Mouse (Mus musculus) forebrain, embryonic 14.5 days (tissue): ENCODE measurements around the gene Trmt44. TPM values are rescaled to one million over a fixed set of nuclear protein-coding genes. Genes with fewer than 3 reads are reported as not detected.

ENCODE experiments used
- ATAC-seq: fragments of 200-750 bp; cut with Nextera tagmentation; 2 replicates; pipeline ENCODE4 v1.8.0; 2017; ENCODE audit warnings: mild to moderate bottlenecking, moderate library complexity
- DNase-seq: peaks from one replicate; pipeline ENCODE4 v3.0.0-alpha.2; 2015; ENCODE audit warnings: low spot score
- H3K27ac ChIP-seq: fragments of 300-500 bp; sonication (generic); 2 replicates; pipeline ENCODE4 v1.5.1; 2014; ENCODE audit warnings: low read depth, mild to moderate bottlenecking, control low read depth, low read length, moderate library complexity
- H3K27me3 ChIP-seq: fragments of 300-500 bp; sonication (generic); replicated peaks from 2 replicates; pipeline ENCODE4 v1.6.1; 2014; ENCODE audit warnings: low read length, control low read depth, mixed read lengths; ENCODE audit not compliant: control insufficient read depth, insufficient read depth
- H3K36me3 ChIP-seq: fragments of 300-500 bp; sonication (generic); 2 replicates; pipeline ENCODE4 v1.6.1; 2014; ENCODE audit warnings: low read length, control low read depth; ENCODE audit not compliant: control insufficient read depth, insufficient read depth
- H3K4me1 ChIP-seq: fragments of 300-500 bp; sonication (generic); 2 replicates; pipeline ENCODE4 v1.6.1; 2014; ENCODE audit warnings: antibody characterized with exemption, low read length, control low read depth; ENCODE audit not compliant: control insufficient read depth, insufficient read depth
- H3K4me2 ChIP-seq: fragments of 300-500 bp; sonication (generic); 2 replicates; pipeline ENCODE4 v1.6.1; 2014; ENCODE audit warnings: mild to moderate bottlenecking, control low read depth, low read length
- H3K4me3 ChIP-seq: fragments of 300-500 bp; sonication (generic); 2 replicates; pipeline ENCODE4 v1.5.1; 2014; ENCODE audit warnings: low read depth, low read length, control low read depth
- H3K9ac ChIP-seq: fragments of 300-500 bp; sonication (generic); 2 replicates; pipeline ENCODE4 v1.6.1; 2014; ENCODE audit warnings: mild to moderate bottlenecking, low read length, control low read depth, moderate library complexity
- H3K9me3 ChIP-seq: fragments of 300-500 bp; sonication (generic); replicated peaks from 2 replicates; pipeline ENCODE4 v1.6.1; 2016; ENCODE audit warnings: low read length, control low read depth, mixed read lengths; ENCODE audit not compliant: control insufficient read depth
- WGBS: fragments of 180-500 bp; shearing (Covaris S2); extraction: QIAGEN DNeasy Blood & Tissue Kit; methylation state at CpG from one replicate; pipeline ENCODE4 v1.1.7; 2014; 5-methylcytosine and 5-hydroxymethylcytosine counted together
- polyA plus RNA-seq: library from polyadenylated mRNA; unstranded; fragments of >200 nt; fragmentation: Nextera tagmentation; extraction: Ambion mirVana; gene quantifications from 2 replicates; pipeline ENCODE4 v1.2.1, GENCODE M21; 2014

The Trmt44 gene
- polyA plus RNA-seq, 1 experiment from 2014 or later, result 6.1 TPM

DNA sequence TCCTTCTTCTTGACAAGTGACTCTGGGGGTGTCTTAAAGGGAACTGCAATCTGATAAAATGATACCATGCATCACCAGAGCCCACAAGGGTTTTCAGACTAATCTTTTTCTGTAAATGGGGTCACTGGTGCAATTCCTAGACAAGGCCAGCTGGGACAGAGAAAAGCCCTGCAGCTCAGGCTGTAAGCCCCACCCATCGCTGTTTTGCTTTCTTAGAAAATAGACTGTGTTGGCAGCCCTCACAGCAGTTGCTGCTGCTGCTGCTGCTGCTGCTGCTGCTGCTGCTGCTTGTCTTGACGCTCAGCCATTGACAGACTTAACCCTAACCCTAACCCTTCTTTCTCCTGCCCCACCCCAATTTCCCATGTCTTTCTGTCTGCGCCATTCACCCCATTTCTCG is 35.3 kb downstream of the Trmt44 start:
- Histone ChIP-seq H3K9ac (no peak overlapping the region), H3K4me2 (no peak overlapping the region), H3K27me3 (no peaks in the 10 kb centered on the region), H3K9me3 (no peaks in the 10 kb centered on the region), H3K4me1 (no peaks in the 10 kb centered on the region), H3K36me3 (no peaks in the 10 kb centered on the region), H3K27ac (no peak overlapping the region), H3K4me3 (no peak overlapping the region)
- no peak for DNase-seq
- no peak for ATAC-seq
- 50% methylated on average over 4 of the region's 4 CpGs for WGBS

DNA sequence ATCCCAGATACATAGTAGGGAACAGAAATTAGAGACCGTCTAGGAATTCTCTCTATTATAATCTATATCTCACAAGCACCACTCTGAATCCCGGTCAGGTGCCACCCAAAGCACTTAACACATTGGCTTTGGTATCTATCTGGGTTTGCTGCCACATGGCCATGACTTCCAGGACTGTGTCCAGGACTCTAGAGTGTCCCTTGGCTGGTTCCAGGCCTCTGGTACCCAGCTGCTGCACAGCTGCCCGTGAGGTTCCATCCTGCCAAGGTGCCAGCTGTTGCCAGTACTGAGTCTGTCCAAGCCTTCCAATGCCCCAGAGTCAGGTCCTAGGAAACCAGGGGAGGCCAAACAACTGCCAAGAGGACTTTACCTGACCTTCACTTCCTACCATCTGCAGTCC is 36.8 kb downstream of the Trmt44 start:
- no peak for DNase-seq
- Histone ChIP-seq H3K9ac (no peak overlapping the region), H3K9me3 (no peaks in the 10 kb centered on the region), H3K4me3 (no peak overlapping the region), H3K4me2 (no peak overlapping the region), H3K27ac (no peak overlapping the region), H3K36me3 (no peaks in the 10 kb centered on the region), H3K4me1 (no peaks in the 10 kb centered on the region), H3K27me3 (no peaks in the 10 kb centered on the region)
- WGBS, result 86% methylated on average over 3 of the region's 3 CpGs
- no peak for ATAC-seq

DNA sequence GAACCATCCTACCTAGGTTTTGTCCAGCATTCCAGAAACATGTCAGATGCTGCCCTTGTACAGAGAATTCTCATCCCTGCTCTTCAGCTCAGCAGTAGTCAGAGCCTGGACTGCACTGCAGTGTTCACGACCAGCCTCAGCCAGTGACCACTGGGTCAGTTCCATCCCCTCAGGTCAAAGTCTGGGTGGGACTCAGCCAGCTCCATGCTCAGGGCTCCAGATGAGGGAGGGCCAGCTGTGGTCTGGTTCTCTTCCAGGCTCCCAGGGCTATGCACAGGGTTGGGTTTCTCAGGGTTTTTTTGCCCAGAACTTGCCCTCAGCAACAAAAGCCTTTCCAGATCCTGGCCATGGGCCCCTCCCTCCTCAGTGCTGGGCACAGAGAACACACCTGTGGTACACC is 37.4 kb downstream of the Trmt44 start:
- Histone ChIP-seq H3K4me1 (no peaks in the 10 kb centered on the region), H3K27me3 (no peaks in the 10 kb centered on the region), H3K9me3 (no peaks in the 10 kb centered on the region), H3K9ac (no peak overlapping the region), H3K36me3 (no peaks in the 10 kb centered on the region), H3K27ac (no peak overlapping the region), H3K4me3 (no peak overlapping the region), H3K4me2 (no peak overlapping the region)
- 67% methylated on average over 1 of the region's 1 CpGs for WGBS
- DNase-seq, result no peak
- no peak for ATAC-seq

DNA sequence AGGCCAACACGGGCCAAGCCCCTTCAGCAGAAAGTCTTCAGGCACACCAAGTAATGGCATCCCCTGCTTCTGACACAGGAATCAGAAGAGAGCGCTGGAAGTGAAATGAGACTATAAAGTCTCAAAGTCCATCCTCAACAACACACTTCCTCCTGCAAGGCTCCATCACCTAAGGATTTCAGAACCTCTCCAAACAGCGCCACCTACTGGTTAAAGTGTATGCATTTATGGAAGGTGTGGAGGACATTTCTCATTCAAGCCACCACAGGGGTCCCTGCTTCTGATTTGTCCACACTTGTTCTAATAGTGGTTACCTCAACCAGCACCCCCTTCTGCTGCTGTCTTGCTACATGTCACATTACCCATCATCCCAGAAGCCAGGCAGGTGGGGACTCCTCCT is 38.6 kb downstream of the Trmt44 start:
- Histone ChIP-seq H3K4me3 (no peak overlapping the region), H3K36me3 (no peaks in the 10 kb centered on the region), H3K9me3 (no peaks in the 10 kb centered on the region), H3K4me1 (no peaks in the 10 kb centered on the region), H3K9ac (no peak overlapping the region), H3K27ac (no peak overlapping the region), H3K4me2 (no peak overlapping the region), H3K27me3 (no peaks in the 10 kb centered on the region)
- no peak for ATAC-seq
- peak; percentile 16 for DNase-seq
- 69% methylated on average over 3 of the region's 3 CpGs for WGBS

DNA sequence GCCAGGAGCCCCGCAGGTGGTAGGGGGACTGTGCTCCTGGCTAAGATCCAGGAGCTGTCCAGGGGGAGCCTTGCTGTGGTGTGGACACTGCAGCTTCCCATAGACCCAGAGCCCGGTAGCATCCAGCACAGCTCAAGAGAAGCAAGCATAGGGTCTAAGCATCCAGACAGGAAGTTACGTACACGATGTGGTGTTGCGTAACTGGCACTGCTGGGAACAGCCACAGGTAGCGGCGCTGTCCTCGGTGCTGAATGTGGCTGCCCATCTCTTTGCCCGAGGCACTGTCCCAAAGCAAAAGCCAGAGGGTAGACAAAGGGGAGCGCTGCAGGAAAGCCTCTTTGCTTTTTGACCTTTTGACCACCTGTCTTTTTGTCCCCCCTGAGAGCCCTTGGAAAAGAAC is 43.3 kb downstream of the Trmt44 start:
- Histone ChIP-seq H3K36me3 (no peaks in the 10 kb centered on the region), H3K4me2 (no peak overlapping the region), H3K4me1 (no peaks in the 10 kb centered on the region), H3K27ac (no peak overlapping the region), H3K4me3 (no peak overlapping the region), H3K27me3 (no peaks in the 10 kb centered on the region), H3K9me3 (no peaks in the 10 kb centered on the region), H3K9ac (no peak overlapping the region)
- ATAC-seq (no peak), DNase-seq (peak; percentile 7)
- WGBS, result 14% methylated on average over 10 of the region's 10 CpGs

DNA sequence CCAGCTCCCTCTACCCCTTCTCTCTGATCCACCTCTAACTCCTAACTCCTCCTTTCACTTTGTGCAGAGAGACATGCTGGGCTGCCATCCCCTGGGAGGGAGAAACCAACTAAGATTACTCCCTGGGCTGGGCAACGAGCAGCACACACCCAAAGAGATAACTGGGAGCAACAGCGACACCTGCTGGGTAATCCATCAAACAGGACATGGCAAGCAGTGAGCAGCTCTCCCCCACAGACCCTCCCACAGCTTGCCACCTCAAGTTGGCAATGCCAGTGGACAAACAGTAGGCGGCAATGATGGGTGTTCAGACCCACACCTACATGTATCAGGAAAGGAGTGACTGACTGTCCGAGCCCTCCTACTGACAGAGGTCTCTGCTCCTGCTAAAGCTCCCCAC is 44.4 kb downstream of the Trmt44 start:
- Histone ChIP-seq H3K27me3 (no peaks in the 10 kb centered on the region), H3K4me1 (peaks cover 6% of the 10 kb centered on the region), H3K36me3 (no peaks in the 10 kb centered on the region), H3K9me3 (no peaks in the 10 kb centered on the region), H3K4me3 (no peak overlapping the region), H3K27ac (no peak overlapping the region), H3K9ac (no peak overlapping the region), H3K4me2 (no peak overlapping the region)
- ATAC-seq (0 out of 2 replicates have a peak, but pooled peaks have one; percentile 44), DNase-seq (peak; percentile 78)
- WGBS, result 17% methylated on average over 4 of the region's 4 CpGs

DNA sequence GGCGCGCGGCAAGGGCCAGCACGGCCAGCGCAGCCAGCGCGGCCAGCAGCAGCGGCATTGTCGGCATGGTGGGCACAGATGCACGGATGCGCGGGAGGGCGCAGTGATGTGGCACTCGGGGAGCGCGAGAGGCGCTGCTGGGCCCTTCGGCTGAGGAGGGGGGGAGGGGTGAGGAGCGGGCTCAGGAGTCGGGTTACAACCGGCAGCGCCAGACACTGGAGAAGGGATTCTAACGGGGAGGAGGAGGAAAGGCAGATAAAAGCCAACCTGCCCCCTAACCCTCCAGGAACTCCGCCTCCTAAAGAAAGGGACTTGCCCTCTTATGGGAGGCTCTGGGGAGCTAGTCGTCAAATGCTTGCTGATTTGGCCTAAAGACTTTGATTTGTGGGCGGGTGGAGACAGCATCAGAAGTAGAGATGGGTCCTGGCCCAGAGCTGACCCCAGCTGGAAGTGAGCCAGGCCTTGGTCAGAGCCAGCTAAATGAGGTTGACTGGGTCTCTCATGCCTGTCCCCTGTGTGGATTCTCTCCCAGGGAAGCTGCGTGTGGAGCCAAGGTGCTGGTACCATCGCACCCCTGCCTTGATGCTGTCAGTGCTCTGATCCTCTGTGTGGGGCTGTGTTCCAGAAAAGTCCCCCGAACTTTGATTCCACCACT is 49.3 kb downstream of the Trmt44 start, which contains the start of gene Cpz:
Cpz (minus strand) TSS at position 230 of the 655 bp plus-strand sequence.
- H3K4me2 ChIP-seq, result peak within 1 kb of the TSS; percentile 50
- peak within 1 kb of the TSS; percentile 16 for H3K4me3 ChIP-seq
- peak within 1 kb of the TSS; percentile 51 for H3K9ac ChIP-seq
- peaks cover 8% of the 10 kb centered on the region for H3K27me3 ChIP-seq
- peaks cover 11% of the 10 kb centered on the region for H3K4me1 ChIP-seq
- no peak within 1 kb of the TSS for H3K27ac ChIP-seq
- ATAC-seq, result peak; percentile 83
- H3K36me3 ChIP-seq, result no peaks in the 10 kb centered on the region
- H3K9me3 ChIP-seq, result no peaks in the 10 kb centered on the region
- peak; percentile 78 for DNase-seq
- WGBS, result under 1% methylated on average over 29 of the region's 29 CpGs

DNA sequence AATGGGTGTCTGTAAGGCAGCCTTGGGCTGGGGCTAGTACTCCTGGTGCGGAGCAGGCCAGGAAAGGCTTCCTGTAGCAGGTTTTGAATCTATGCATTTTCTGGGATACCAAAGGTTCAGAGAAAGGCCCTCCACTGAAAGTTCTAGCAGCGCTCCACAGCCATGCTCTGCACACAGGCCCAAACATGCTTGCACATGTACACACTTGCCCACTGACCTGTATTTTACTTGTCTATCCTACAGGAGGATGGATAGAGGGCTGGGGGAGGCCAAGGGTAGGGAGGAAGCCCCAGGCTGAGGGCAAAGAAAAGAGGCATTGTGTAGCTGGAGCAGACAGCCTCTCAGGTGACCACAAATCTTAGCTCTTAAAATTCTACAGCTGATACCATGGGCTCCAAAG is 50.5 kb downstream of the Trmt44 start:
- H3K4me3 ChIP-seq, result no peak overlapping the region
- no peak for ATAC-seq
- H3K4me2 ChIP-seq, result no peak overlapping the region

DNA sequence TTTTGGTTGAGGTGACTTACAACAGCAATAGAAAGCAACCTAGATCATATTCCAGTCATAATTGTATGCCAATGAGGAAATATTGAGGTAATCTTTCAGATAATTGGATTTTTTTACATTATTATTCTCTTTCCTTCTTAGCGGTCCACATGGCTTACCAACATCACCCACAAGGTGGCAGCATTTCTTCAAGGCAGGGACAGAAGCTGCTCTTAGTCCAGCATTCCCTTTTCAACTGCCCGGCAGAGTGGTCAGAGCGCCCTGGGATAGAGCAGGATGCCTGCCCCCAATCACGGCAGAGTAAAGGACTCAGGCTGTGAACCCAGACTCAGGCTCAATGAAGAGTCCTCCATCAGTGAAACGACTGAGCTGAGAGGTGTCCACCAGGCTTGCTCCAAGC is 51.1 kb downstream of the Trmt44 start:
- DNase-seq (peak; percentile 74), ATAC-seq (peak; percentile 62)
- WGBS, result under 1% methylated on average over 5 of the region's 5 CpGs
- H3K4me3 ChIP-seq, result no peak overlapping the region
- H3K27ac ChIP-seq, result no peak overlapping the region
- no peaks in the 10 kb centered on the region for H3K9me3 ChIP-seq
- no peak overlapping the region for H3K9ac ChIP-seq
- H3K4me1 ChIP-seq, result peaks cover 11% of the 10 kb centered on the region
- H3K27me3 ChIP-seq, result peaks cover 8% of the 10 kb centered on the region
- no peak overlapping the region for H3K4me2 ChIP-seq
- H3K36me3 ChIP-seq, result no peaks in the 10 kb centered on the region

More for the DNA sequence above, 50.5 kb downstream of the Trmt44 start:
- H3K27me3 ChIP-seq, result peaks cover 8% of the 10 kb centered on the region
- no peak overlapping the region for H3K9ac ChIP-seq
- WGBS, result 83% methylated on average over 2 of the region's 2 CpGs
- peaks cover 11% of the 10 kb centered on the region for H3K4me1 ChIP-seq
- H3K9me3 ChIP-seq, result no peaks in the 10 kb centered on the region
- no peaks in the 10 kb centered on the region for H3K36me3 ChIP-seq
- no peak overlapping the region for H3K27ac ChIP-seq
- DNase-seq, result no peak
